In the genomic region with DNA sequence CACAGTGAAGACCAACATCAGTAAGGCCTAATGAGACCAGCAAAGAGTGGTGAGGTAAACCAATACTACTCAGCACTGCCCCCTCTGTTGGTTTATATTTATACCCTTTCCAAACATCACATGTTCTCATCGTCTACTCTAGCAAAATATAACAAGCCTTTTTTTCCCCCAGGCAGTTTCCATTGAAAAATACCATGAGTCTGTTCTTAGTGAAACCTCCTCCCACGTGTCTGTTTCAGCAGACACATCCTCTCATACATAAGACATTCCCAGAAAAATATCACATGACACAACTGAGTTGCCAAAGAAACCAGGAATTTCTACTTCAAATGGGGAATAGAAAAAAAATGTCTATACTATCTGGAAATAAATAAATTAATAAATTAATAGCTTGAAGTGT, we compare ENCODE assay signal across 18 mouse cellular contexts.
A peak's percentile ranks its signal among the peaks of the same experiment; 100 is the strongest.
DNase-seq lines count a peak whose midpoint lies in the region; ATAC-seq lines count a peak whose summit lies in the region.
"Had no signal": no experiment of that assay in that cellular context is flagged by ENCODE, and none has a peak within 500 bp of the region (broad histone marks: within the 10 kb centered on the region; RNA-seq: fewer than 3 reads in every experiment).

No protein-coding gene starts in this region.

- DNase-seq in 3T3-L1 (ENCODE audit: low read depth, low spot score), result peak; percentile 16
- DNase-seq in ES-CJ7 (ENCODE audit: low read depth, low spot score), result peak; percentile 21
- peak; percentile 15 for DNase-seq in ZHBTc4 (ENCODE audit: low read depth, low spot score)
- DNase-seq in gonadal fat pad, adult 2 months (ENCODE audit: low read depth), result peak; percentile 75
- no peak for DNase-seq in limb, embryonic 10.5 days (ENCODE audit: low spot score)
- no peak for DNase-seq in left cerebral cortex, adult 11 months (ENCODE audit: low spot score)
- DNase-seq: cerebellum, adult 11-12 months; cerebellum, adult 9-10 months; forebrain, postnatal 0 days; gastrocnemius, adult 2 months; gastrocnemius, postnatal 14 days; heart, adult 11 months had no signal

- no peak overlapping the region for H3K4me3 ChIP-seq in limb, embryonic 10.5 days
- H3K4me3 ChIP-seq: gastrocnemius, adult 2 months; hindbrain, embryonic 12.5 days; hindbrain, embryonic 15.5 days had no signal

- no peak for ATAC-seq in granulocyte monocyte progenitor cell, adult 5-6 weeks (replicated peaks; ENCODE audit: poor library complexity, severe bottlenecking)
- ATAC-seq: CD4-positive, CD25-positive, alpha-beta regulatory T cell, adult 4 months; forebrain, embryonic 14.5 days; forebrain, postnatal 0 days; intestine, postnatal 0 days had no signal

- WGBS in limb, embryonic 10.5 days, result 78% methylated on average over 2 of the region's 2 CpGs

- H3K27ac ChIP-seq in limb, embryonic 10.5 days, result no peak overlapping the region
- H3K27ac ChIP-seq: gastrocnemius, adult 2 months; hindbrain, embryonic 12.5 days; hindbrain, embryonic 15.5 days had no signal

- no peaks in the 10 kb centered on the region for H3K27me3 ChIP-seq in limb, embryonic 10.5 days (ENCODE audit: low read depth, poor library complexity, severe bottlenecking)
- H3K27me3 ChIP-seq: hindbrain, embryonic 12.5 days; hindbrain, embryonic 15.5 days had no signal

- no peaks in the 10 kb centered on the region for H3K9me3 ChIP-seq in limb, embryonic 10.5 days (replicated peaks)
- H3K9me3 ChIP-seq: hindbrain, embryonic 12.5 days; hindbrain, embryonic 15.5 days had no signal

- H3K36me3 ChIP-seq in limb, embryonic 10.5 days, result no peaks in the 10 kb centered on the region
- H3K36me3 ChIP-seq: hindbrain, embryonic 12.5 days; hindbrain, embryonic 15.5 days had no signal

- no peaks in the 10 kb centered on the region for H3K4me1 ChIP-seq in limb, embryonic 10.5 days
- H3K4me1 ChIP-seq: hindbrain, embryonic 12.5 days; hindbrain, embryonic 15.5 days had no signal

Comparison
In these comparisons a context has a peak if more than half of its experiments do, and no peak if none do; other contexts are left out.
1. DNase-seq: peak in 3T3-L1 (single experiment), ES-CJ7 (single experiment), ZHBTc4 (single experiment) and gonadal fat pad, adult 2 months (single experiment); none in limb, embryonic 10.5 days (single experiment) and left cerebral cortex, adult 11 months (single experiment).